Mouse (Mus musculus) embryonic facial prominence, embryonic 10.5 days (tissue): Measurements from ENCODE around the gene 2310022A10Rik. TPM values are rescaled to one million over a fixed set of nuclear protein-coding genes. Genes with fewer than 3 reads are reported as not detected.
A peak's percentile ranks its signal among the peaks of the same experiment; 100 is the strongest.

Source experiments
- DNase-seq: peaks from one replicate; pipeline ENCODE4 v3.0.0-alpha.2; 2017; ENCODE audit warnings: low spot score
- H3K27ac ChIP-seq: fragments of 300-500 bp; sonication (generic); replicated peaks from 2 replicates; pipeline ENCODE4 v1.5.1; 2016; ENCODE audit warnings: mild to moderate bottlenecking
- H3K27me3 ChIP-seq: fragments of 300-500 bp; sonication (generic); replicated peaks from 2 replicates; pipeline ENCODE4 v1.6.1; 2016; ENCODE audit warnings: low read depth, mild to moderate bottlenecking; ENCODE audit not compliant: poor library complexity, severe bottlenecking
- H3K36me3 ChIP-seq: fragments of 300-500 bp; sonication (generic); replicated peaks from 2 replicates; pipeline ENCODE4 v1.6.1; 2016; ENCODE audit warnings: mild to moderate bottlenecking, moderate library complexity
- H3K4me1 ChIP-seq: fragments of 300-500 bp; sonication (generic); 2 replicates; pipeline ENCODE4 v1.6.1; 2016
- H3K4me3 ChIP-seq: fragments of 300-500 bp; sonication (generic); 2 replicates; pipeline ENCODE4 v1.5.1; 2016; ENCODE audit warnings: mild to moderate bottlenecking, moderate library complexity
- H3K9me3 ChIP-seq: fragments of 300-500 bp; sonication (generic); 2 replicates; pipeline ENCODE4 v1.6.1; 2016; ENCODE audit warnings: mild to moderate bottlenecking
- WGBS: fragments of 180-500 bp; shearing (Covaris S2); methylation state at CpG from one replicate; pipeline ENCODE4 v1.1.7; 2016; 5-methylcytosine and 5-hydroxymethylcytosine counted together
- polyA plus RNA-seq: library from polyadenylated mRNA; unstranded; fragments of >200 nt; fragmentation: Nextera tagmentation; extraction: Ambion mirVana; gene quantifications from 2 replicates; pipeline ENCODE4 v1.2.1, GENCODE M21; 2016

2310022A10Rik gene
- polyA plus RNA-seq, 1 experiment from 2014 or later, result 40.8 TPM

GRCm38 (mm10) chr7:27596586-27597503, 43.8 kb downstream of the 2310022A10Rik start:
- Histone ChIP-seq H3K27ac (peak overlapping the region; percentile 67), H3K9me3 (no peaks in the 10 kb centered on the region), H3K4me1 (peaks cover 41% of the 10 kb centered on the region), H3K36me3 (peaks cover 16% of the 10 kb centered on the region), H3K27me3 (no peaks in the 10 kb centered on the region), H3K4me3 (no peak overlapping the region)
- DNase-seq, result no peak
- 66% methylated on average over 10 of the region's 10 CpGs for WGBS

- H3K4me3 ChIP-seq, result peak overlapping the region; percentile 8; the same call in 1 of the 2 replicates
- peaks cover 19% of the 10 kb centered on the region for H3K36me3 ChIP-seq
- no peak for DNase-seq
- no peaks in the 10 kb centered on the region for H3K9me3 ChIP-seq
- peaks cover 34% of the 10 kb centered on the region for H3K4me1 ChIP-seq
- no peaks in the 10 kb centered on the region for H3K27me3 ChIP-seq
- no peak overlapping the region for H3K27ac ChIP-seq
- WGBS, result 78% methylated on average over 7 of the region's 7 CpGs
These were observed 45.0 kb downstream of the 2310022A10Rik start for GRCm38 (mm10) chr7:27598053-27598452.

GRCm38 (mm10) chr7:27601628-27602027, 48.6 kb downstream of the 2310022A10Rik start:
- Histone ChIP-seq H3K27me3 (no peaks in the 10 kb centered on the region), H3K4me1 (peaks cover 38% of the 10 kb centered on the region), H3K27ac (no peak overlapping the region), H3K9me3 (no peaks in the 10 kb centered on the region), H3K4me3 (no peak overlapping the region), H3K36me3 (peaks cover 12% of the 10 kb centered on the region)
- DNase-seq, result no peak
- WGBS, result 83% methylated on average over 4 of the region's 4 CpGs

GRCm38 (mm10) chr7:27602161-27602560, 49.1 kb downstream of the 2310022A10Rik start:
- no peak for DNase-seq
- Histone ChIP-seq H3K4me1 (peaks cover 39% of the 10 kb centered on the region), H3K36me3 (peaks cover 12% of the 10 kb centered on the region), H3K27ac (no peak overlapping the region), H3K4me3 (no peak overlapping the region), H3K27me3 (no peaks in the 10 kb centered on the region), H3K9me3 (no peaks in the 10 kb centered on the region)
- 87% methylated on average over 2 of the region's 2 CpGs for WGBS

GRCm38 (mm10) chr7:27602835-27603234, 49.8 kb downstream of the 2310022A10Rik start:
- no peak overlapping the region for H3K4me3 ChIP-seq
- no peak for DNase-seq
- H3K9me3 ChIP-seq, result no peaks in the 10 kb centered on the region
- H3K4me1 ChIP-seq, result peaks cover 41% of the 10 kb centered on the region
- peaks cover 16% of the 10 kb centered on the region for H3K36me3 ChIP-seq
- 90% methylated on average over 7 of the region's 7 CpGs for WGBS
- no peaks in the 10 kb centered on the region for H3K27me3 ChIP-seq
- no peak overlapping the region for H3K27ac ChIP-seq

GRCm38 (mm10) chr7:27604661-27605348, 51.8 kb downstream of the 2310022A10Rik start:
- Histone ChIP-seq H3K9me3 (no peaks in the 10 kb centered on the region), H3K4me1 (peaks cover 46% of the 10 kb centered on the region), H3K36me3 (peaks cover 34% of the 10 kb centered on the region), H3K4me3 (no peak overlapping the region), H3K27me3 (no peaks in the 10 kb centered on the region), H3K27ac (no peak overlapping the region)
- no peak for DNase-seq
- 67% methylated on average over 5 of the region's 5 CpGs for WGBS

GRCm38 (mm10) chr7:27605499-27606285, 52.7 kb downstream of the 2310022A10Rik start:
- H3K27me3 ChIP-seq, result no peaks in the 10 kb centered on the region
- no peak for DNase-seq
- peaks cover 43% of the 10 kb centered on the region for H3K4me1 ChIP-seq
- H3K27ac ChIP-seq, result peak overlapping the region; percentile 19; the same call in 1 of the 2 replicates
- H3K9me3 ChIP-seq, result no peaks in the 10 kb centered on the region
- 82% methylated on average over 9 of the region's 9 CpGs for WGBS
- no peak overlapping the region for H3K4me3 ChIP-seq
- peaks cover 43% of the 10 kb centered on the region for H3K36me3 ChIP-seq

GRCm38 (mm10) chr7:27606481-27607254, 53.6 kb downstream of the 2310022A10Rik start:
- H3K4me1 ChIP-seq, result peaks cover 38% of the 10 kb centered on the region
- H3K9me3 ChIP-seq, result no peaks in the 10 kb centered on the region
- WGBS, result 64% methylated on average over 10 of the region's 10 CpGs
- H3K4me3 ChIP-seq, result no peak overlapping the region
- no peak for DNase-seq
- 0 out of 2 replicates have a peak overlapping the region, but pooled peaks have one; percentile 55 for H3K27ac ChIP-seq
- no peaks in the 10 kb centered on the region for H3K27me3 ChIP-seq
- peaks cover 51% of the 10 kb centered on the region for H3K36me3 ChIP-seq

- DNase-seq, result no peak
- peak overlapping the region; percentile 35 for H3K27ac ChIP-seq
- no peaks in the 10 kb centered on the region for H3K27me3 ChIP-seq
- H3K4me3 ChIP-seq, result no peak overlapping the region
- peaks cover 53% of the 10 kb centered on the region for H3K36me3 ChIP-seq
- WGBS, result 81% methylated on average over 5 of the region's 5 CpGs
- H3K4me1 ChIP-seq, result peaks cover 37% of the 10 kb centered on the region
- no peaks in the 10 kb centered on the region for H3K9me3 ChIP-seq
These were observed 54.5 kb downstream of the 2310022A10Rik start for GRCm38 (mm10) chr7:27607580-27607979.

GRCm38 (mm10) chr7:27608130-27608529, 55.1 kb downstream of the 2310022A10Rik start:
- Histone ChIP-seq H3K4me3 (no peak overlapping the region), H3K27me3 (no peaks in the 10 kb centered on the region), H3K9me3 (no peaks in the 10 kb centered on the region), H3K27ac (no peak overlapping the region; the same call in 1 of the 2 replicates), H3K4me1 (peaks cover 37% of the 10 kb centered on the region), H3K36me3 (peaks cover 49% of the 10 kb centered on the region)
- WGBS, result 88% methylated on average over 3 of the region's 3 CpGs
- no peak for DNase-seq

- no peak for DNase-seq
- 93% methylated on average over 4 of the region's 4 CpGs for WGBS
These were observed 56.3 kb downstream of the 2310022A10Rik start for GRCm38 (mm10) chr7:27609285-27609684.

More at GRCm38 (mm10) chr7:27609285-27609684, 56.3 kb downstream of the 2310022A10Rik start:
- H3K27ac ChIP-seq, result no peak overlapping the region
- no peaks in the 10 kb centered on the region for H3K9me3 ChIP-seq
- H3K4me1 ChIP-seq, result peaks cover 37% of the 10 kb centered on the region
- H3K4me3 ChIP-seq, result no peak overlapping the region
- no peaks in the 10 kb centered on the region for H3K27me3 ChIP-seq
- H3K36me3 ChIP-seq, result peaks cover 46% of the 10 kb centered on the region
